Comparison of ENCODE assay signal across 25 mouse cellular contexts in the genomic region with DNA sequence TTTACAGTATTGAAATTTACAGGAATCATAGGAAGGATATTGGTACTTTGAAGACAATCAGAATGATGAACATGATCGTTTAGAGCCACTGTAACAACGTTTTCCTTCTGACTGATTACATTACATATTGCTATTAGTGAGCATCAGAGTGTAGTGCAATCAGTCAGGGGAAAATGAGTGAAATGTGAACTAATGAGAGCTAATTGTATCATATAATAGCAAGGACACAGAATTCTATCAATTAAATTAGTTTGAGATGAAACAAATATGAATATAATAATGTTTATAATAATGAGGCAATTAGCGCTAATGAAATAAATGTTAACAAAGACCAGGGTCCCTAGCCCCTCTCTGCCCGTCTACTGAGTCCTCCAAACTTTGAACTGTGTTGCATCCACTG.
"Had no signal": no experiment of that assay in that cellular context is flagged by ENCODE, and none has a peak within 500 bp of the region (broad histone marks: within the 10 kb centered on the region; RNA-seq: fewer than 3 reads in every experiment).

No protein-coding gene starts in this region.

- H3K27me3 ChIP-seq: embryonic facial prominence, embryonic 12.5 days; embryonic facial prominence, embryonic 13.5 days; embryonic facial prominence, embryonic 15.5 days had no signal

- DNase-seq: cerebellum, adult 2 months; cerebellum, adult 8-10 months; cerebellum, adult 9-10 months; cerebellum, adult 9-11 months; cerebellum, postnatal 10 days; cerebellum, postnatal 14 days; cerebellum, postnatal 25 days; cerebellum, postnatal 36 days; forebrain, postnatal 0 days; gastrocnemius, adult 2 months; gastrocnemius, postnatal 10 days; gastrocnemius, postnatal 14 days; gastrocnemius, postnatal 25 days; gastrocnemius, postnatal 36 days; heart, adult 11 months; heart, adult 2 months had no signal

- H3K36me3 ChIP-seq: embryonic facial prominence, embryonic 10.5 days; embryonic facial prominence, embryonic 12.5 days; embryonic facial prominence, embryonic 13.5 days; embryonic facial prominence, embryonic 15.5 days; forebrain, embryonic 10.5 days; forebrain, embryonic 12.5 days had no signal

- H3K4me3 ChIP-seq: embryonic facial prominence, embryonic 10.5 days; embryonic facial prominence, embryonic 12.5 days; embryonic facial prominence, embryonic 13.5 days; embryonic facial prominence, embryonic 15.5 days; erythroblast, embryonic 14.5 days; forebrain, embryonic 10.5 days; forebrain, embryonic 12.5 days; forebrain, embryonic 13.5 days; gastrocnemius, adult 2 months; heart, adult 2 months had no signal

- H3K27ac ChIP-seq: embryonic facial prominence, embryonic 10.5 days; embryonic facial prominence, embryonic 12.5 days; embryonic facial prominence, embryonic 13.5 days; embryonic facial prominence, embryonic 15.5 days; forebrain, embryonic 10.5 days; gastrocnemius, adult 2 months; heart, adult 2 months had no signal

- ATAC-seq: forebrain, embryonic 13.5 days; forebrain, embryonic 16.5 days; forebrain, postnatal 0 days had no signal

- H3K9ac ChIP-seq: embryonic facial prominence, embryonic 12.5 days; embryonic facial prominence, embryonic 13.5 days; embryonic facial prominence, embryonic 15.5 days; forebrain, embryonic 12.5 days; forebrain, embryonic 13.5 days; forebrain, postnatal 0 days had no signal

- H3K9me3 ChIP-seq: embryonic facial prominence, embryonic 10.5 days; embryonic facial prominence, embryonic 12.5 days; embryonic facial prominence, embryonic 13.5 days; embryonic facial prominence, embryonic 15.5 days; forebrain, embryonic 10.5 days; forebrain, embryonic 12.5 days; forebrain, embryonic 13.5 days had no signal

- H3K4me1 ChIP-seq: embryonic facial prominence, embryonic 12.5 days; embryonic facial prominence, embryonic 13.5 days; embryonic facial prominence, embryonic 15.5 days had no signal

- H3K4me2 ChIP-seq: embryonic facial prominence, embryonic 12.5 days; embryonic facial prominence, embryonic 13.5 days; embryonic facial prominence, embryonic 15.5 days; forebrain, embryonic 12.5 days; forebrain, embryonic 13.5 days had no signal
